Mouse (Mus musculus) CD8-positive naive resting alpha-beta T cell, adult 2 months (primary cell): ENCODE results near the gene Atp1a4.
"Not testable (repeated sequence)": the region's sequence is repeated elsewhere in the genome, so short reads cannot be mapped to it uniquely, and the experiment has no call there.

Source experiments
- DNase-seq, 2 experiments: peaks; one replicate each; pipeline ENCODE4 v3.0.0; 2022; ENCODE audit warnings: low read depth in 2 of 2, low spot score in 2 of 2

Gene Atp1a4

GRCm38 (mm10) chr1:172281522-172282254 is 23.5 kb upstream of the Atp1a4 start:
- DNase-seq, result no peak

- no peak for DNase-seq
Observed at GRCm38 (mm10) chr1:172279768-172280509, 21.7 kb upstream of the Atp1a4 start.

DNA sequence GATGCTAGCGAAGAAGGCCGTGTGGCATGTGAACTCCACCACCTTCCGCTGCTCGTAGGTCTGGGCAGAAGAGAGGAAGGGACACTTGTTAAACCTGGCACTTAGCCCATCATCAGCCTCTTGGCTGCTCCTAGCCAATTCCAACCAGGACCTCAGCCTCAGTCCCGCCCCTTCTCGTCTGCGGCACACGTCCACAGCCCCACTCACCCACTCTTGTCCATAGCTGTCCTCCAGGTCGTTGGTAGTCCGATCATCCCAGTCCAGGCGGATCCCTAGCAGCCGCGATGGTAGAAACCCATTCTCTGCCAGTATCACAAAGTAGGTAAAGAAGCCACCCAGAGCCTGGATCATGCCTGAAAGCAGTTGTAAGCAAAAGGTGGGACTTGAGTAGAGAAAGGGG is 20.1 kb upstream of the Atp1a4 start:
- no peak for DNase-seq

- DNase-seq, result peak in 1 of 2 experiments; percentile 18
Observed at GRCm38 (mm10) chr1:172277172-172277571, 19.0 kb upstream of the Atp1a4 start.

DNA sequence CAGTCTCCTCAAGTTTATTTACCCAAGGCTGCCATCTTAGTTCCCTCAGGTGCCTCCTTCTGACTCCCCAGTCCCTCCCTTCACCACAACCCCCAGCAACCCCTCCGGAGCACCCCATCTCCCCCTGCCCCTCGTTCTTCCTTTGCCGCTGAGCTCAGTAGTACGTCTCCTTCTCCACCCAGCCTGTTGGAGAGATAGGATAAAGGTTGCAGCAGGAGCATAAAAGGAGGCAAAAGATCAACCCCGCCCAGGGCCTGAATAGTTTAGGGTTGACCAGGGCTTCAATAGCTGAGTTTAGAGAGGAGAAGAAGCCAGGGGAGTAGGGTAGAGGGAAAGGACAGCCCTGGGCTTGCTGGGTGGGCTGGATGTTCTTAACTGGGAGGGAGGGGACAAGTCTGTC is 16.3 kb upstream of the Atp1a4 start:
- DNase-seq, result no peak

GRCm38 (mm10) chr1:172274116-172274515 is 15.9 kb upstream of the Atp1a4 start:
- DNase-seq, result no peak

GRCm38 (mm10) chr1:172273386-172273785 is 15.2 kb upstream of the Atp1a4 start:
- DNase-seq, result no peak

DNA sequence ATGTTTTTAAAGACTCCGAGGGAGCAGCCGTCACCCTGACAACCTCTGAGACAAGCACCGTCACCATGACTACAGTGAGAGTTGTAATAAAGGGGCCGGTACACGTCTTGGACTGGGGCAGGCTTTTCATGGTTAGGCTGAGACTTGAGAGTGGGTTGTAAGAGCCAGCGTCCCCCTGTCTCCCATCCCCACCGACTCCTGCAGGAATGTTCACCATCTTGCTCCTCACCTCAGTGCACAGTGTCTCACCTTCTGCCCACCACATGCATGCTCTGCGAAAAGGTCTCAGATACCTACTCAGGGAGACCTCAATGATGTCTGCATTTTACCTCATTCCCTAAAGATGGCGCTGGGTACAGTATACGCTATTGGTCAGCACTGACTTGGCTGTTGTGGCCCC is 13.6 kb upstream of the Atp1a4 start:
- no peak for DNase-seq

DNA sequence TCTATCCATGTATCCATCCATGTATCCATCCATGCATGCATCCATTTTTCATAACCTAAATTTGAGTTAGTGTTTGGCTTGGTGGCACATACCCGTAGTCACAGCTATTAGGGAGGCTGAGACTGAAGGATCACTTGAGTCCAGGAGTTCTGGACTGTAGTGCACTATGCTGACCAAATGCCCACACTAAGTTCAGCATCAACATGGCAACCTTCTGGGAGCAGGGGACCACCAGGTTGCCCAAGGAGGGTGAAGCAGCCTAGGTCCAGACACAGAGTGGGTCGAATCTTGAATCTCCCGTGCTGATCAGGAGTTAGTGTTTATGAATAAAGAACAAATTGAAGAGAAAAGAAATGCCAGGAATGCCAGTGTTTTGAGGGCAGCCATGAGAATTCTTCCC is 13.0 kb upstream of the Atp1a4 start:
- no peak for DNase-seq

DNA sequence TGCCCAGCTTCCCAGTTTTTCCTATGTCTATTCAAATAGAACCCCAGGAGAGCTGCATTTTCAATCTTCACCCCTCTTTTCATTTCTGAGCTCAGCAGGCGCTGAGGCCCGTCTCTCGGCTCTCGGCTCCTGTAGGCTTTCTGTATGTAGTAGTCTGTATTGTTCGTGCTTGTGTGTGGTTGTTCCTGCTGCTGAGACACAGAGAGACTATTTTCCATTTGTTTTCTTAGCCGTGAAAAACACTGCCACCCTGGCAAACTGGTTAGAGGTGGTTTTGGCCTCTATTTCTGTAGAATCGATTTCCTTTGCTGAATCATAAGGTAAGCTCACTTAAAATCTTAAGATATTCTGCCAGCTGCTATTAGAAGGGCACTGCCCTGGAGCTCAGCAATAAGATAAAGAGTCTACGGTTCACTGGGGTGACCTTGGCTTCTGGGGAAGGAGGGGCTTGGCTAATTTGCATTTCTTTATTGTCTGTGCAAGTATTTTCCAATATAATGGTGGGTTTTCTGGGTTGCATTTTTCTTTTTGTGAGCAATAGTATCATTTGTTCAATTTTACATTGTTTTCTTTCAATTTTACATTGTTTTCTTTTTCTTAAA is 3.4 kb upstream of the Atp1a4 start, which contains the start of gene Igsf8:
TSS of gene Igsf8 (plus strand) at position 165 of the 602 bp plus-strand sequence.
- no peak for DNase-seq

- DNase-seq, result peak in 1 of 2 experiments; percentile 24
Observed at GRCm38 (mm10) chr1:172247679-172248078, 10.5 kb downstream of the Atp1a4 start.

DNA sequence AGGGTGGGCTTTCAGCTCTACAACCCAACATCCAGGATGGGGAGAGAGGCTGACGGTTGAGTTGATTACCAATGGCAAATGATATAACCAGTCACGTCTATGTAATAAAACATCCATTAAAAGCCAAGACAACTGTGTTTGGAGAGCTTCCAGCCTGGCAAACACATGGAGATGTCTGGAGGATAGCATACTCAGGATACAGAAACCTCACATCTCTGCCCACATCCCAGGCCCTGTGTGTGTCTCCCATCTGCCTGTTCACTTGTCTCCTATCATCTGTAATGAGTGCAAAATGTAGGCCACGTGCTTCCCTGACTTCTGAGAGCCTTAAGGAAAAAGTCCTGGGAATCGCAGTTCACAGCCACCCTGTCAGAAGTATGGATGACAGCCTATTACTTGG is 11.0 kb downstream of the Atp1a4 start:
- DNase-seq, result no peak

GRCm38 (mm10) chr1:172244645-172245044 is 13.6 kb downstream of the Atp1a4 start:
- not testable (repeated sequence) for DNase-seq

- no peak for DNase-seq
Observed at GRCm38 (mm10) chr1:172243547-172244205, 14.5 kb downstream of the Atp1a4 start.

- DNase-seq, result no peak
Observed at GRCm38 (mm10) chr1:172242401-172242800, 15.8 kb downstream of the Atp1a4 start.

DNA sequence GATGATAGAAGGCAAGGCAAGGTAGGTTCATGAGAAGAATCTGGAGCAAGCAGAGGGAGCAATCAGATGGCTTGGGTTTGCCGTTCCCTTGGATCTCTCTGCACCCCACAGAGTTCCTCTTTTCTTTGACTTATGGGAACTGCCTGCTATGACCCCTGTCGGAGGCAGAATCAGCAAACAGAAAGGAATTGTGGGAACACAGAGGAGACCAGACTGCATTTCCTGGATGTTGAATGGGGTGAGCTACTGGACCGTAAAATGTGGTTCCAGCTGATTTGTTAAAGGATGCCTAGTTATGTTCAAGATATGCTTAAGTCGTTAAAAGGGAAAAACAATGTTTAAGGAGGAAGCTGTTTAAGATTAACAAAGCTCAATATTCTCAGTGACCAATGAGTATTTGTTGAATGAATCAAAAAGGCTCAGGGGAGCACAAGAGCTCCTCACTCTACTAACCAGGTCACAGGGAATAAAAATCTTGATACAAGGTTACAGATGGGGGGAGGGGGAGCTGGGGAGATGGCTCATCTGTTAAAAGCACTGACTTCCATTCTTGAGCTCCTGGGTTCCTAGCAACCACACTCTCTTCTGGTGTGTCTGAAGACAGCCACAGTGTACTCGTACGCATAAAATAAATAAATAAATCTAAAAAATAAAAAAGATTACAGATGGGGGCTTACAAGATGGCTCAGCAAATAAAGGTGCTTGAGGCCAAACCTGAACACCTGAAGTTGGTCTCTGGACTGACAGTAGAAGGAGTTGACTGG is 17.1 kb downstream of the Atp1a4 start:
- no peak for DNase-seq

DNA sequence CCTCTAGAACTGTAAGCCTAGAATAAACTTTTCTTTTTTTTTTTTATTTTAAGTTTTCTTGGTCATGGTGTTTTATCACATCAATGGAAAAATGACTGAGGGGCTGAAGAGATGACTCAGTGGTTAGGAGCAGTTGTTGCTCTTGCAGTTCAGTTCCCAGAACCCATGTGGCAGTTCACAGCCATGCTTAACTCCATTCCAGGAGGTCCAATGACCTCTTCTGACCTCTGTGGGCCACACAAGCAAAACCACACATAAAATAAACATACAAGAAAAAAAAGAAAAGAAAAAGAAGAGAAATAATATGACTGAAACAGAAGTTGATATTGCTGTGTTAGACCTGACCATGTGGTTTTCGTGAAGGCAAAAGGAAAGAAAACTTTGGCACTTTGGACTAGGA is 29.0 kb downstream of the Atp1a4 start:
- DNase-seq, result no peak

- no peak for DNase-seq
Observed at GRCm38 (mm10) chr1:172228209-172228608, 30.0 kb downstream of the Atp1a4 start.

- DNase-seq, result no peak
Observed at GRCm38 (mm10) chr1:172221297-172222063, 36.7 kb downstream of the Atp1a4 start.

- no peak for DNase-seq
Observed at GRCm38 (mm10) chr1:172220414-172220813, 37.8 kb downstream of the Atp1a4 start.
